Mouse (Mus musculus): ENCODE data around the gene Rab3c.

The Rab3c gene

DNA sequence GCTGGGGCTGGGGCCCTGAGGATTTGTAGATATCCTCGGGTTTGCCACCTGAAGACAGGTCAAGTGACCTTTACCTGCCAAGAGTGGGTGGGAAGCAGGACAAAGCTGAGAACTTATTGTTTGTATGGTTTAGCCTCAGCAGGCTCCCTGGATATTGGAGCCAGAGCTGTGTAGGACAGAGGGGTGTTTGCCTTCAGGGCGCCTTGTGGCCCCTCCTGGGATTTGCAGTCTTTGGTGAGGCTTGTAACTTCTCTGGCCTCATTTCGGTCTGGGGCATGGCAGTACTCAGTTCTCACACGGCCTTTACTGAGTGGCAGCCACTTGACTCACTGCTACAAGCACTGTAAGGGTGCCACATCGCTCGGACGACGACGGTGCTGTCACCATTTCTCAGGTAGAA lies 261.0 kb downstream of the Rab3c start:
- DNase-seq (ENCODE audit: low read depth, low spot score): no peak

DNA sequence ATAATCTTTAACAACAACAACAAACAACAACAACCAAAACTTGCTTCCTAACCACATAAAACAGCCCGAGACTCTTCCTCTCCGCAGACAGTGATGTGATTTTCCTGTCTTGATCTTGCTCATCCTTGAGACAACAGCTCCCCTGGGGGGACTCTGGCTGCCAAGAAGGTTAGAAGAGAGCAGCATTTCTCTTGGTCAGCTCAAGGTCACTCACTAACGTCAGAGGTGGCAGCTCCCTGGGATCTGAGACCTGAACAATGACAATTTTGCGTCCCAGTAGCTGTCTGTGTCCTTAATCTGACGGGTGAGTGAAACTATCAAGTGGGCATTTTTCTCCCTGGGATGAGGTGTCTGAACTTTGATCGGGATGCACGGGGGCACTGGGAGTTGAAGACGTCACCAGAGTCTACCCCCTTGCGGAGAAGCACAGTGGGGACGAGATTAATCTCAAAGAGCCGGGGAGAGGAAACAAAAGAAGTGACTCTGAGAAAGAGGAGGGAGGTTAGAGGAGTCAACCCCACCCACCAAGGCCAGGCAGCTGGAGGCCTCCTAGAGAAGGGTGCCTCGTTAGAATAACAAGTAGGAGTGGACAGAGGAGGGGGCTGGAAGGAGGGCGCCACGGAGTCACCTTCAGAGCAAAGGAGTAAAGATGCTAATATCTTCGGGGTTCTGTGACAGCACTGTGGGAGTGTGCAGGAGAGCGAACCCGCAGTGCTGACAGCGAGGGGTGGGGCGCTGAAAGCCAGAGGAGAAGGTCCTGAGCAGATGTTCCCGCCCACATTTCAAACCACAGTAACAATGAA lies 261.7 kb downstream of the Rab3c start:
- DNase-seq (ENCODE audit: low read depth, low spot score): no peak

DNA sequence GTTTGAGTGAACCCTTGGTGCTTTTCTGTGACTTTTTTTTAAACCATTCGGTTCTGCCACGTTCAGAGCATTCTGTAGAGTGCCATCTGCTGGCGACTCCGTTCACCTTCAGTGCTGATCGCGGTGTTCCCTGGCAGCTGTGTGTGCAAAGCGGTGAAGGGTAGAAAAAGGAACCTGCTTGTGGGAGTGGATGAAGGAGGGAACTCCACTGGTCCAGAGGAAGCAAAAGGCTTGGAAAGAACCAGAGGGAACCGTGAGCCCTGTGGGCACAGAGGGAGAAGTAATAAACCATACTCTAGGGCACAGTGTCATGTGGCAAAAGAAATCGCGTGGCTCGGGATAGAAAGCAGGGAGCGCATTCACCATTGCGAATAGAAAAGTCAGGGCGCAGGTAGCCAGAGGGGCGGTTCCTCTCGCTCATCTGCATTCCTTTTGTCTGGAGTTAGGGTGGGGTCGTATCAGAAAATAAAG lies 262.3 kb downstream of the Rab3c start:
- peak; percentile 77 for DNase-seq (ENCODE audit: low read depth, low spot score)

GRCm38 (mm10) chr13:110012029-110012428 lies 268.8 kb downstream of the Rab3c start:
- DNase-seq (ENCODE audit: low read depth, low spot score): no peak

DNA sequence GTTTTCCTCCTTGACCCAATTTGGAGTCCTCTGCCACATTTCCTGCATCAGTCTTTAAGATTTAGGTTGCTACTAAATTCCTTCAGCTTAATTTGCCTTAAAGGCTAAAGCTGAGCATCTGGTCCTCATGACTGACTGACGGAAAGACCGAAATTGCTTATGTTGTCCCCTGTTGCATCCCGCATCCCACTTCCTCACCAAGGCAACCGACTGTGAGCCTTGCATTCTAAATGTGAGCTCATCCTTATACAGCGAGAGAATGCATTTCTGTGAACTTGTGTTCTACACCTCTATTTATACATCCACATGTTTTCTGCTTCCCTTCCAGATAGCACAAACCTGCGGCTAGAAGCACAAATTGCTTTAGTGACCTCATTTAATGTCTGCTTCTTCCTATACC lies 269.9 kb downstream of the Rab3c start:
- DNase-seq (ENCODE audit: low read depth, low spot score): no peak

DNA sequence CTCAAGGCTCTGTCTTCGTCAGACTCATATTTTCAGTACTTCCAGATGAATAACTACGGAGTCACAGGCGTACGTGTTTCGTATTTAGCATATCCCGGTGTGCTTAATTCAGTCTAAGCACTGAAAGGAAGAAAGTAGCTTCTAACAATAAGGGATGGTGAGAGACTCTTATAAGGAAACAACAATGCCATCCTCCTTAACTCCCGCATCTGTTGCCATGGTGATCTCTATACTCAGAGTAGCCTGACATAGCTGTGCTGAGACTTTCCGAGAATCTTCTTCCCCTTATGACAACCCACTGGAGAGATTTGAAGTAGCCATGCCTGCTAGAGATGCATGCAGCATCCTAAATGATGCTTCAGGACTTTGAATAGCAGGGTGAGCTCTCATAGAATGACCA lies 272.3 kb downstream of the Rab3c start:
- DNase-seq (ENCODE audit: low read depth, low spot score): no peak

GRCm38 (mm10) chr13:110006106-110006781 lies 274.6 kb downstream of the Rab3c start:
- no peak for DNase-seq (ENCODE audit: low read depth, low spot score)

All from brain, embryonic 18.5 days (tissue).